In genomic region chr10:23156866-23157625, GRCm38 (mm10) we compare ENCODE assay signal across 19 mouse cellular contexts.
A peak's percentile ranks its signal among the peaks of the same experiment; 100 is the strongest.
DNase-seq lines count a peak whose midpoint lies in the region; ATAC-seq and TF ChIP-seq lines count a peak whose summit lies in the region.
"Had no signal": no experiment of that assay in that cellular context is flagged by ENCODE, and none has a peak within 500 bp of the region (broad histone marks: within the 10 kb centered on the region; RNA-seq: fewer than 3 reads in every experiment).

No protein-coding gene starts in this region.

- DNase-seq in forebrain, embryonic 11.5 days (ENCODE audit: low spot score), result peak; percentile 47
- DNase-seq in forebrain, postnatal 0 days, result no peak
- peak; percentile 6 for DNase-seq in lung, embryonic 14.5 days
- DNase-seq in lung, adult 18-20 months, result no peak
- no peak for DNase-seq in embryonic facial prominence, embryonic 10.5 days (ENCODE audit: low spot score)
- no peak for DNase-seq in spleen, postnatal 4 days (ENCODE audit: low spot score in 2 of 2)
- DNase-seq in right cerebral cortex, postnatal 14 days, result no peak
- DNase-seq: B cell, adult 2 months; gastrocnemius, postnatal 10 days; kidney, adult 18-20 months; kidney, postnatal 14 days; layer of hippocampus, adult 9-11 months; lung, adult 2 months; lung, postnatal 4 days; retina, postnatal 1 day; thymus, adult 18-20 months had no signal

- no peak overlapping the region for H3K27ac ChIP-seq in forebrain, embryonic 11.5 days (ENCODE audit: low read depth, low read length)
- H3K27ac ChIP-seq in forebrain, postnatal 0 days (ENCODE audit: low read depth, low read length), result no peak overlapping the region
- H3K27ac ChIP-seq in lung, embryonic 14.5 days (ENCODE audit: low read depth), result no peak overlapping the region
- H3K27ac ChIP-seq in embryonic facial prominence, embryonic 10.5 days (replicated peaks), result peak overlapping the region; percentile 57; the same call in 1 of the 2 replicates
- H3K27ac ChIP-seq in limb, embryonic 13.5 days, result peak overlapping the region; percentile 44
- H3K27ac ChIP-seq: hindbrain, postnatal 0 days; midbrain, embryonic 10.5 days had no signal

- H3K36me3 ChIP-seq in forebrain, embryonic 11.5 days (ENCODE audit: control insufficient read depth, insufficient read depth, low read length), result no peaks in the 10 kb centered on the region; the same call in 1 of the 2 replicates
- no peaks in the 10 kb centered on the region for H3K36me3 ChIP-seq in forebrain, postnatal 0 days (ENCODE audit: insufficient read depth)
- no peaks in the 10 kb centered on the region for H3K36me3 ChIP-seq in lung, embryonic 14.5 days (ENCODE audit: insufficient read depth)
- H3K36me3 ChIP-seq in embryonic facial prominence, embryonic 10.5 days (replicated peaks), result peaks cover 14% of the 10 kb centered on the region; the same call in 1 of the 2 replicates
- H3K36me3 ChIP-seq in limb, embryonic 13.5 days, result peaks cover 10% of the 10 kb centered on the region
- H3K36me3 ChIP-seq: midbrain, embryonic 10.5 days had no signal

- H3K4me2 ChIP-seq in forebrain, embryonic 11.5 days (ENCODE audit: low read depth, low read length, severe bottlenecking), result no peak overlapping the region
- H3K4me2 ChIP-seq in forebrain, postnatal 0 days (ENCODE audit: low read depth), result no peak overlapping the region
- no peak overlapping the region for H3K4me2 ChIP-seq in lung, embryonic 14.5 days
- H3K4me2 ChIP-seq in limb, embryonic 13.5 days (replicated peaks), result no peak overlapping the region

- H3K9ac ChIP-seq in forebrain, embryonic 11.5 days (ENCODE audit: low read length), result no peak overlapping the region
- no peak overlapping the region for H3K9ac ChIP-seq in forebrain, postnatal 0 days
- H3K9ac ChIP-seq in lung, embryonic 14.5 days, result no peak overlapping the region
- H3K9ac ChIP-seq in limb, embryonic 13.5 days, result no peak overlapping the region

- H3K27me3 ChIP-seq in forebrain, embryonic 11.5 days (ENCODE audit: control insufficient read depth, insufficient read depth, low read length), result no peaks in the 10 kb centered on the region
- no peaks in the 10 kb centered on the region for H3K27me3 ChIP-seq in forebrain, postnatal 0 days (ENCODE audit: insufficient read depth, low read length)
- no peaks in the 10 kb centered on the region for H3K27me3 ChIP-seq in lung, embryonic 14.5 days (ENCODE audit: insufficient read depth, low read length)
- H3K27me3 ChIP-seq in embryonic facial prominence, embryonic 10.5 days (replicated peaks; ENCODE audit: low read depth, poor library complexity, severe bottlenecking), result no peaks in the 10 kb centered on the region
- H3K27me3 ChIP-seq in limb, embryonic 13.5 days, result no peaks in the 10 kb centered on the region

- H3K9me3 ChIP-seq in forebrain, embryonic 11.5 days (ENCODE audit: control insufficient read depth, low read length), result no peaks in the 10 kb centered on the region
- no peaks in the 10 kb centered on the region for H3K9me3 ChIP-seq in forebrain, postnatal 0 days (ENCODE audit: low read length)
- no peaks in the 10 kb centered on the region for H3K9me3 ChIP-seq in lung, embryonic 14.5 days (ENCODE audit: low read depth, low read length)
- H3K9me3 ChIP-seq in embryonic facial prominence, embryonic 10.5 days, result no peaks in the 10 kb centered on the region
- H3K9me3 ChIP-seq in limb, embryonic 13.5 days, result no peaks in the 10 kb centered on the region
- H3K9me3 ChIP-seq: midbrain, embryonic 10.5 days had no signal

- no peak overlapping the region for H3K4me3 ChIP-seq in forebrain, embryonic 11.5 days (ENCODE audit: low read depth, low read length)
- H3K4me3 ChIP-seq in forebrain, postnatal 0 days (ENCODE audit: low read depth, low read length), result no peak overlapping the region
- no peak overlapping the region for H3K4me3 ChIP-seq in lung, embryonic 14.5 days (ENCODE audit: low read depth, low read length)
- no peak overlapping the region for H3K4me3 ChIP-seq in embryonic facial prominence, embryonic 10.5 days
- no peak overlapping the region for H3K4me3 ChIP-seq in limb, embryonic 13.5 days
- H3K4me3 ChIP-seq: midbrain, embryonic 10.5 days had no signal

- no peak for ATAC-seq in forebrain, embryonic 11.5 days (replicated peaks; ENCODE audit: low FRiP score)
- ATAC-seq in forebrain, postnatal 0 days, result no peak
- no peak for ATAC-seq in lung, embryonic 14.5 days (ENCODE audit: insufficient read depth)
- ATAC-seq in limb, embryonic 13.5 days (ENCODE audit: low FRiP score, low read depth), result no peak
- ATAC-seq: hindbrain, postnatal 0 days had no signal

- 86% methylated on average over 18 of the region's 18 CpGs for WGBS in forebrain, embryonic 11.5 days
- 83% methylated on average over 18 of the region's 18 CpGs for WGBS in forebrain, postnatal 0 days
- WGBS in lung, embryonic 14.5 days, result 58% methylated on average over 18 of the region's 18 CpGs
- 72% methylated on average over 18 of the region's 18 CpGs for WGBS in embryonic facial prominence, embryonic 10.5 days
- WGBS in limb, embryonic 13.5 days, result 33% methylated on average over 18 of the region's 18 CpGs

- no peaks in the 10 kb centered on the region for H3K4me1 ChIP-seq in forebrain, embryonic 11.5 days (replicated peaks; ENCODE audit: control insufficient read depth, insufficient read depth, low read length)
- no peaks in the 10 kb centered on the region for H3K4me1 ChIP-seq in forebrain, postnatal 0 days (ENCODE audit: insufficient read depth)
- no peaks in the 10 kb centered on the region for H3K4me1 ChIP-seq in lung, embryonic 14.5 days (ENCODE audit: insufficient read depth)
- H3K4me1 ChIP-seq in embryonic facial prominence, embryonic 10.5 days, result peaks cover 20% of the 10 kb centered on the region
- peaks cover 26% of the 10 kb centered on the region for H3K4me1 ChIP-seq in limb, embryonic 13.5 days
- H3K4me1 ChIP-seq: midbrain, embryonic 10.5 days had no signal

- no peak for TF ChIP-seq CTCF in forebrain, postnatal 0 days (IDR thresholded peaks at IDR 0.05; ENCODE audit: low read depth)
- TF ChIP-seq CTCF in lung, embryonic 14.5 days (IDR thresholded peaks at IDR 0.05; ENCODE audit: low read depth), result no peak

Comparison
In these comparisons a context has a peak if more than half of its experiments do, and no peak if none do; other contexts are left out.
1. DNase-seq: peak in forebrain, embryonic 11.5 days (single experiment) and lung, embryonic 14.5 days (single experiment); none in forebrain, postnatal 0 days (single experiment), lung, adult 18-20 months (0 of 2), embryonic facial prominence, embryonic 10.5 days (single experiment), spleen, postnatal 4 days (0 of 2) and right cerebral cortex, postnatal 14 days (single experiment).
2. H3K27ac ChIP-seq: peak in embryonic facial prominence, embryonic 10.5 days (single experiment) and limb, embryonic 13.5 days (single experiment); none in forebrain, embryonic 11.5 days (single experiment), forebrain, postnatal 0 days (single experiment) and lung, embryonic 14.5 days (single experiment).